Mouse (Mus musculus): ENCODE data around the gene Spint3. TPM values are rescaled to one million over a fixed set of nuclear protein-coding genes. Genes with fewer than 3 reads are reported as not detected.
"Not testable (repeated sequence)": the region's sequence is repeated elsewhere in the genome, so short reads cannot be mapped to it uniquely, and the experiment has no call there.

The Spint3 gene
- total RNA-seq (2014; rRNA removed) (not detected in 2 replicates), polyA plus RNA-seq (2015; fragmentation: Nextera tagmentation; extraction: Ambion mirVana) (not detected in 2 replicates)

DNA sequence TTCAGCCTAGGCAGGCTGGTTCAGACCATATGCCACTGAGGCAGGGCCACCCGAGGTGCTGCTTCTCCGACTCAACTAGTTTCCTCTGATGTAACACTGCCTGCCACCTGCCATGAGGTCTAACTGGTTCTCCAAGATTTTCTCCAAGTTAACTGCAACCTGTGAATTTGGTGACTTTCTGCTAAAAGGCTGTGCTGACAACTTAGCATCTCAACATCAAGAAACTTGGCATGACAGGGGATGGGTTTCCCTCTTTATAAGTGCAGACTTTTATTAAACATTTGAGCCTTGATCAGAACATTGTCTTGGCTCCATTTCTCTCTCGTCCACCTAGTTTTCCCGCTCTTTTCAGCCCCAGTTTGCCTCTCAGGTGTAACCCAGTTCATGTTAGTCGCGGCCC, at the start of gene Spint3:
Gene Spint3, minus strand, starts transcription at position 101 of the 400 bp plus-strand sequence.
- ATAC-seq (ENCODE audit: low FRiP score); H3K4me2 ChIP-seq (ENCODE audit: low read depth, low read length, poor library complexity, severe bottlenecking): not testable (repeated sequence)
- WGBS, result 84% methylated on average over 6 of the region's 6 CpGs

DNA sequence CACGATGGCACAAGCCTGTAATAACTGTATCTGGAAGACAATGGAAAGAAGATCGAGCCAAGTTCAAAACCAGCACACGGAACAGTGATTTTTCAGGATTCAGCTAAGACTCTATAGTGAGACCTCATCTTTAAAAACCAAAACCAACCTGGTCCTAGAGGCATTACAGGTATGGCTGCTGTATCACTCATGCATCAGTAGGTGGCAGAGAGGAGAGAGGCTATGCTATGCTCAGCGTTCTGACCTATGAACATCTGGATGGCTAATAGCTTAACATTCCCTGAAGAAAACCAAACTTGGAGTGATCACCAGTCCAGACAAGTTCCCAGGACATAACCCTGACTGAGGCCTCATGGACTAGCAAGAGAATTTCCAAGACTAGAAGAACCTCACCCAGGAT, 48.5 kb upstream of the Spint3 start:
- no peak for TF ChIP-seq CTCF (IDR thresholded peaks at IDR 0.05)
- ATAC-seq (ENCODE audit: low FRiP score), result no peak
- no peak overlapping the region for H3K4me2 ChIP-seq (ENCODE audit: low read depth, low read length, poor library complexity, severe bottlenecking)
- no peak for DNase-seq (ENCODE audit: low spot score)
- H3K27ac ChIP-seq (ENCODE audit: low read depth, low read length), result no peak overlapping the region
- 83% methylated on average over 4 of the region's 4 CpGs for WGBS
- no peaks in the 10 kb centered on the region for H3K9me3 ChIP-seq (ENCODE audit: low read length)
- no peaks in the 10 kb centered on the region for H3K27me3 ChIP-seq (ENCODE audit: insufficient read depth, low read length)
- no peaks in the 10 kb centered on the region for H3K36me3 ChIP-seq (ENCODE audit: insufficient read depth, low read length)
- H3K4me3 ChIP-seq (ENCODE audit: low read depth, low read length), result no peak overlapping the region
- no peak overlapping the region for H3K9ac ChIP-seq (replicated peaks; ENCODE audit: low read length, poor library complexity, severe bottlenecking)
- H3K4me1 ChIP-seq (ENCODE audit: insufficient read depth, low read length), result no peaks in the 10 kb centered on the region

More for the DNA sequence above, at the start of gene Spint3:
- H3K9ac ChIP-seq (replicated peaks; ENCODE audit: low read length, poor library complexity, severe bottlenecking); H3K9me3 ChIP-seq (ENCODE audit: low read length); H3K27me3 ChIP-seq (ENCODE audit: insufficient read depth, low read length); H3K27ac ChIP-seq (ENCODE audit: low read depth, low read length); H3K36me3 ChIP-seq (ENCODE audit: insufficient read depth, low read length); H3K4me3 ChIP-seq (ENCODE audit: low read depth, low read length); DNase-seq (ENCODE audit: low spot score); H3K4me1 ChIP-seq (ENCODE audit: insufficient read depth, low read length): not testable (repeated sequence)

DNA sequence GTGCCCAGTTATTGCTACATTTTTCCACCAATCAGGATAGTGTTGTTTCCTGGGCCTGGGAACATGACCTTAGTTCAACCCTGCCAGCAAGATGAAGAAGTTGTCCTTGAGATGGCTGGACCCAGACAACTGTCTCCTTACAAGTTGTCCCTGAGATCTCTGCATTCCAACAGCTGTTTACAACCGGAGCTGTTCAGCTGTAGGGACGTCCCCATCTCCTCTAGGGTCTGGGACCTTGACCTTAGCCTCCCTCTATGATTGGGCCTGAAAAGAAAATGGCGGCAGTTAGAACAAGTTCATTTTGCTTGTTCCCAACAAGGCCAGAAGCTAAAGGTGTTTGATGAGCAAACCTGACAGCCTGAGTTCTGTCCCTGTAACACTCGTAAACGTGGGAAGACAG, 45.8 kb upstream of the Spint3 start:
- Histone ChIP-seq H3K4me3 (ENCODE audit: low read depth, low read length) (no peak overlapping the region), H3K36me3 (ENCODE audit: insufficient read depth, low read length) (no peaks in the 10 kb centered on the region), H3K4me1 (ENCODE audit: insufficient read depth, low read length) (no peaks in the 10 kb centered on the region)

DNA sequence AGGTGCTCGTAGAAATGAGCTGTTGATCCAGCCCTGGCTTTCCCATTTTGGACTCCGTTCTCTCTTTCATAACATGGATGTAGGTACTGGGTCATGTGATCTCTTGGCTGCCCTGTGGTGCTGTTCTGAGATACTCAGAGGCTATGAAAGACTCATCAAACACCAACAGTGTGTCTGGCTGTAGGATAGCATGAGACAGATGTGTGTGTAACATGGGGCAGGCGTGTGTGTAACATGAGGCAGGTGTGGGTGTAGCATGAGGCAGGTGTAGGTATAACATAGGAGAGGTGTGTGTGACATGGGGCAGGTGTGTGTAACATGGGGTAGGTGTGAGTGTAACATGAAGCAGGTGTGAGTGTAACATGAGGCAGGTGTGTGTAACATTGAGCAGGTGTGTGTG, 42.1 kb upstream of the Spint3 start:
- H3K9me3 ChIP-seq (ENCODE audit: low read length), result no peaks in the 10 kb centered on the region
- H3K4me3 ChIP-seq (ENCODE audit: low read depth, low read length), result no peak overlapping the region
- no peak for ATAC-seq (ENCODE audit: low FRiP score)
- 88% methylated on average over 3 of the region's 3 CpGs for WGBS
- no peak overlapping the region for H3K9ac ChIP-seq (replicated peaks; ENCODE audit: low read length, poor library complexity, severe bottlenecking)
- TF ChIP-seq CTCF (IDR thresholded peaks at IDR 0.05), result no peak
- no peaks in the 10 kb centered on the region for H3K4me1 ChIP-seq (ENCODE audit: insufficient read depth, low read length)
- no peaks in the 10 kb centered on the region for H3K27me3 ChIP-seq (ENCODE audit: insufficient read depth, low read length)
- no peak overlapping the region for H3K4me2 ChIP-seq (ENCODE audit: low read depth, low read length, poor library complexity, severe bottlenecking)
- H3K27ac ChIP-seq (ENCODE audit: low read depth, low read length), result no peak overlapping the region
- no peak for DNase-seq (ENCODE audit: low spot score)
- no peaks in the 10 kb centered on the region for H3K36me3 ChIP-seq (ENCODE audit: insufficient read depth, low read length)

More for the DNA sequence above, 45.8 kb upstream of the Spint3 start:
- Histone ChIP-seq H3K9me3 (ENCODE audit: low read length) (no peaks in the 10 kb centered on the region), H3K27me3 (ENCODE audit: insufficient read depth, low read length) (no peaks in the 10 kb centered on the region), H3K4me2 (ENCODE audit: low read depth, low read length, poor library complexity, severe bottlenecking) (no peak overlapping the region), H3K27ac (ENCODE audit: low read depth, low read length) (no peak overlapping the region), H3K9ac (replicated peaks; ENCODE audit: low read length, poor library complexity, severe bottlenecking) (no peak overlapping the region)
- no peak for ATAC-seq (ENCODE audit: low FRiP score)
- no peak for TF ChIP-seq CTCF (IDR thresholded peaks at IDR 0.05)
- DNase-seq (ENCODE audit: low spot score), result no peak
- WGBS, result 85% methylated on average over 5 of the region's 5 CpGs

DNA sequence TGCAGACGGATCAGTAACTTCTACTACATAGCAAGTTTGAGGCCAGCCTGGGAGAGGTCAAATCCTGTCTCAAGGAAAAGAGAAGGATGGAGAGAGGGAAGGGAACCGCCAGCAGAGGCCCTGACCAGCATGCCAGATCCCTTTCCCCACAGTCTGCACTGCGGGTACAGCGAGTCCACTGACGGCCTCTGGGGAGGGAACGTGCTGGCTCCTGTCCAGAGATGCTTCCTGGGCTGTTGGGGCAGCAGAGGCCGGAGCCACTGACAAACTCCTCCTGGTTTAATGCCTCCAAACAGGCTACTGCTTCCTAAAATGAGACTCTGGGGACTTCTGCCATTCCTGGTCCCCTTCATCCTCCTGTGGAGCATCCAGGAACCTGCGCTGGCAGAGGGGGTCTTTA, 40.2 kb upstream of the Spint3 start, which contains the start of the genes Wfdc6b and Wfdc8:
Gene Wfdc6b, plus strand, starts transcription at position 52 of the 400 bp plus-strand sequence.
Gene Wfdc8, minus strand, starts transcription at position 156 of the 400 bp plus-strand sequence.
- H3K4me3 ChIP-seq (ENCODE audit: low read depth, low read length); H3K27me3 ChIP-seq (ENCODE audit: insufficient read depth, low read length); H3K27ac ChIP-seq (ENCODE audit: low read depth, low read length); H3K4me1 ChIP-seq (ENCODE audit: insufficient read depth, low read length); H3K36me3 ChIP-seq (ENCODE audit: insufficient read depth, low read length); ATAC-seq (ENCODE audit: low FRiP score); DNase-seq (ENCODE audit: low spot score); H3K9ac ChIP-seq (replicated peaks; ENCODE audit: low read length, poor library complexity, severe bottlenecking); H3K9me3 ChIP-seq (ENCODE audit: low read length); H3K4me2 ChIP-seq (ENCODE audit: low read depth, low read length, poor library complexity, severe bottlenecking): not testable (repeated sequence)
- WGBS, result 52% methylated on average over 8 of the region's 8 CpGs

DNA sequence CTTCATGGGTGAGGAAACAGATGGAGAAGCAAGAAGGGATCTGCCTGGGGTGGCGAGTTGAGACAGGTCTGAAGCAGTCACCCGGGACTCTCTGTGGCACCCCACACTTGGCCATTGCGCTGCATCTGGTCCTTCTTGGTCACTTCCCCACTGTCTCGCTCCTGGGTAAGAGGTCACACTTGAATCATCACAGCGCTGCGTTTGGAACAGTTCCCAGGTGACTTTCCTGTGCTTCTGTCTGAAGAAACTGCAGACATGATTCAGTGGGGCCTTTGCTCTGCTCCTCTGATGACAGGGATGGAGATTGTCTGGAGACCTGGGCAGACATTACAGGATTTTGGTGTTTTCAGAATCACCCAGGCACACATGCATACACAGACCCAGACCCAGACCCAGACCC, 35.5 kb upstream of the Spint3 start:
- 78% methylated on average over 6 of the region's 6 CpGs for WGBS
- no peak overlapping the region for H3K9ac ChIP-seq (replicated peaks; ENCODE audit: low read length, poor library complexity, severe bottlenecking)
- H3K4me1 ChIP-seq (ENCODE audit: insufficient read depth, low read length), result no peaks in the 10 kb centered on the region
- no peak for ATAC-seq (ENCODE audit: low FRiP score)
- no peak for DNase-seq (ENCODE audit: low spot score)
- no peak overlapping the region for H3K4me2 ChIP-seq (ENCODE audit: low read depth, low read length, poor library complexity, severe bottlenecking)
- H3K9me3 ChIP-seq (ENCODE audit: low read length), result no peaks in the 10 kb centered on the region
- no peak overlapping the region for H3K4me3 ChIP-seq (ENCODE audit: low read depth, low read length)
- no peaks in the 10 kb centered on the region for H3K27me3 ChIP-seq (ENCODE audit: insufficient read depth, low read length)
- H3K27ac ChIP-seq (ENCODE audit: low read depth, low read length), result no peak overlapping the region
- H3K36me3 ChIP-seq (ENCODE audit: insufficient read depth, low read length), result no peaks in the 10 kb centered on the region
- no peak for TF ChIP-seq CTCF (IDR thresholded peaks at IDR 0.05)
